Mouse (Mus musculus): ENCODE results near the gene Ccnf. TPM values are rescaled to one million over a fixed set of nuclear protein-coding genes. Genes with fewer than 3 reads are reported as not detected.

Gene Ccnf
- polyA plus RNA-seq, 1 experiment from 2014 or later = 95.6 TPM

GRCm38 (mm10) chr17:24220435-24221411 is 30.6 kb downstream of the Ccnf start, which contains the start of gene Tedc2:
Gene Tedc2 (minus strand): TSS chr17:24220851.
- Histone ChIP-seq H3K27me3 (replicated peaks; ENCODE audit: control insufficient read depth, insufficient read depth, low read length) (no peaks in the 10 kb centered on the region), H3K36me3 (ENCODE audit: control insufficient read depth, insufficient read depth, low read length) (peaks cover 44% of the 10 kb centered on the region), H3K4me2 (peak within 1 kb of the TSS; percentile 86), H3K9me3 (ENCODE audit: control insufficient read depth, low read length) (no peaks in the 10 kb centered on the region), H3K9ac (ENCODE audit: low read depth, low read length) (peak within 1 kb of the TSS; percentile 87), H3K27ac (ENCODE audit: low read depth, low read length) (peak within 1 kb of the TSS; percentile 82), H3K4me3 (ENCODE audit: low read depth, low read length) (peak within 1 kb of the TSS; percentile 76), H3K4me1 (replicated peaks; ENCODE audit: control insufficient read depth, insufficient read depth, low read length) (peaks cover 18% of the 10 kb centered on the region)
- 2% methylated on average over 41 of the region's 41 CpGs for WGBS
- ATAC-seq (replicated peaks; ENCODE audit: low FRiP score) (peak; percentile 88), DNase-seq (ENCODE audit: low spot score) (peak; percentile 92)

GRCm38 (mm10) chr17:24216836-24217235 is 34.4 kb downstream of the Ccnf start:
- Histone ChIP-seq H3K4me3 (ENCODE audit: low read depth, low read length) (no peak overlapping the region), H3K4me1 (replicated peaks; ENCODE audit: control insufficient read depth, insufficient read depth, low read length) (peaks cover 14% of the 10 kb centered on the region), H3K27me3 (replicated peaks; ENCODE audit: control insufficient read depth, insufficient read depth, low read length) (no peaks in the 10 kb centered on the region), H3K9me3 (ENCODE audit: control insufficient read depth, low read length) (no peaks in the 10 kb centered on the region), H3K27ac (ENCODE audit: low read depth, low read length) (no peak overlapping the region), H3K9ac (ENCODE audit: low read depth, low read length) (no peak overlapping the region), H3K4me2 (no peak overlapping the region), H3K36me3 (ENCODE audit: control insufficient read depth, insufficient read depth, low read length) (peaks cover 20% of the 10 kb centered on the region)
- no peak for ATAC-seq (replicated peaks; ENCODE audit: low FRiP score)
- 73% methylated on average over 4 of the region's 4 CpGs for WGBS
- DNase-seq (ENCODE audit: low spot score) = no peak

GRCm38 (mm10) chr17:24213186-24213585 is 38.1 kb downstream of the Ccnf start:
- no peaks in the 10 kb centered on the region for H3K9me3 ChIP-seq (ENCODE audit: control insufficient read depth, low read length)
- WGBS = 72% methylated on average over 6 of the region's 6 CpGs
- H3K4me2 ChIP-seq = no peak overlapping the region
- no peak overlapping the region for H3K4me3 ChIP-seq (ENCODE audit: low read depth, low read length)
- peaks cover 14% of the 10 kb centered on the region for H3K27me3 ChIP-seq (replicated peaks; ENCODE audit: control insufficient read depth, insufficient read depth, low read length)
- H3K9ac ChIP-seq (ENCODE audit: low read depth, low read length) = no peak overlapping the region
- H3K27ac ChIP-seq (ENCODE audit: low read depth, low read length) = no peak overlapping the region
- no peak for ATAC-seq (replicated peaks; ENCODE audit: low FRiP score)
- peaks cover 41% of the 10 kb centered on the region for H3K4me1 ChIP-seq (replicated peaks; ENCODE audit: control insufficient read depth, insufficient read depth, low read length)
- DNase-seq (ENCODE audit: low spot score) = no peak
- peaks cover 18% of the 10 kb centered on the region for H3K36me3 ChIP-seq (ENCODE audit: control insufficient read depth, insufficient read depth, low read length)

- ATAC-seq (replicated peaks; ENCODE audit: low FRiP score) = no peak
- H3K27ac ChIP-seq (ENCODE audit: low read depth, low read length) = no peak overlapping the region
- H3K9ac ChIP-seq (ENCODE audit: low read depth, low read length) = peak overlapping the region; percentile 53; the same call in 1 of the 2 replicates
- peaks cover 20% of the 10 kb centered on the region for H3K27me3 ChIP-seq (replicated peaks; ENCODE audit: control insufficient read depth, insufficient read depth, low read length)
- H3K36me3 ChIP-seq (ENCODE audit: control insufficient read depth, insufficient read depth, low read length) = peaks cover 14% of the 10 kb centered on the region
- peak overlapping the region; percentile 91 for H3K4me2 ChIP-seq
- no peaks in the 10 kb centered on the region for H3K9me3 ChIP-seq (ENCODE audit: control insufficient read depth, low read length)
- peaks cover 48% of the 10 kb centered on the region for H3K4me1 ChIP-seq (replicated peaks; ENCODE audit: control insufficient read depth, insufficient read depth, low read length)
- H3K4me3 ChIP-seq (ENCODE audit: low read depth, low read length) = peak overlapping the region; percentile 54
- 31% methylated on average over 5 of the region's 5 CpGs for WGBS
- no peak for DNase-seq (ENCODE audit: low spot score)
Observed at GRCm38 (mm10) chr17:24212441-24213018, 38.8 kb downstream of the Ccnf start.

- no peak; the same call in 1 of the 2 replicates for ATAC-seq (replicated peaks; ENCODE audit: low FRiP score)
Observed at GRCm38 (mm10) chr17:24211631-24212440, 39.4 kb downstream of the Ccnf start.

GRCm38 (mm10) chr17:24210591-24210990 is 40.7 kb downstream of the Ccnf start:
- ATAC-seq (replicated peaks; ENCODE audit: low FRiP score) = no peak
- WGBS = 65% methylated on average over 3 of the region's 3 CpGs

More at GRCm38 (mm10) chr17:24211631-24212440, 39.4 kb downstream of the Ccnf start:
- H3K4me3 ChIP-seq (ENCODE audit: low read depth, low read length) = peak overlapping the region; percentile 54
- H3K4me1 ChIP-seq (replicated peaks; ENCODE audit: control insufficient read depth, insufficient read depth, low read length) = peaks cover 54% of the 10 kb centered on the region
- DNase-seq (ENCODE audit: low spot score) = peak; percentile 59
- no peaks in the 10 kb centered on the region for H3K9me3 ChIP-seq (ENCODE audit: control insufficient read depth, low read length)
- H3K36me3 ChIP-seq (ENCODE audit: control insufficient read depth, insufficient read depth, low read length) = peaks cover 10% of the 10 kb centered on the region
- peak overlapping the region; percentile 91 for H3K4me2 ChIP-seq
- peak overlapping the region; percentile 53 for H3K9ac ChIP-seq (ENCODE audit: low read depth, low read length)
- H3K27ac ChIP-seq (ENCODE audit: low read depth, low read length) = peak overlapping the region; percentile 22; the same call in 1 of the 2 replicates
- peaks cover 25% of the 10 kb centered on the region for H3K27me3 ChIP-seq (replicated peaks; ENCODE audit: control insufficient read depth, insufficient read depth, low read length)
- 4% methylated on average over 37 of the region's 37 CpGs for WGBS

GRCm38 (mm10) chr17:24209916-24210240 is 41.4 kb downstream of the Ccnf start:
- H3K9me3 ChIP-seq (ENCODE audit: control insufficient read depth, low read length) = no peaks in the 10 kb centered on the region
- peaks cover 69% of the 10 kb centered on the region for H3K4me1 ChIP-seq (replicated peaks; ENCODE audit: control insufficient read depth, insufficient read depth, low read length)
- DNase-seq (ENCODE audit: low spot score) (no peak), ATAC-seq (replicated peaks; ENCODE audit: low FRiP score) (no peak)
- H3K27me3 ChIP-seq (replicated peaks; ENCODE audit: control insufficient read depth, insufficient read depth, low read length) = peaks cover 25% of the 10 kb centered on the region
- H3K36me3 ChIP-seq (ENCODE audit: control insufficient read depth, insufficient read depth, low read length) = no peaks in the 10 kb centered on the region
- peak overlapping the region; percentile 80 for H3K9ac ChIP-seq (ENCODE audit: low read depth, low read length)
- WGBS = 57% methylated on average over 3 of the region's 3 CpGs
- peak overlapping the region; percentile 97 for H3K27ac ChIP-seq (ENCODE audit: low read depth, low read length)
- H3K4me2 ChIP-seq = peak overlapping the region; percentile 100
- peak overlapping the region; percentile 72 for H3K4me3 ChIP-seq (ENCODE audit: low read depth, low read length)

More at GRCm38 (mm10) chr17:24210591-24210990, 40.7 kb downstream of the Ccnf start:
- no peak for DNase-seq (ENCODE audit: low spot score)
- Histone ChIP-seq H3K9ac (ENCODE audit: low read depth, low read length) (no peak overlapping the region), H3K4me2 (no peak overlapping the region; the same call in none of the 2 replicates), H3K4me3 (ENCODE audit: low read depth, low read length) (no peak overlapping the region), H3K36me3 (ENCODE audit: control insufficient read depth, insufficient read depth, low read length) (peaks cover 4% of the 10 kb centered on the region), H3K27ac (ENCODE audit: low read depth, low read length) (no peak overlapping the region), H3K9me3 (ENCODE audit: control insufficient read depth, low read length) (no peaks in the 10 kb centered on the region), H3K4me1 (replicated peaks; ENCODE audit: control insufficient read depth, insufficient read depth, low read length) (peaks cover 67% of the 10 kb centered on the region), H3K27me3 (replicated peaks; ENCODE audit: control insufficient read depth, insufficient read depth, low read length) (peaks cover 25% of the 10 kb centered on the region)
